Mouse (Mus musculus): ENCODE measurements around the gene Cdc42.

DNA sequence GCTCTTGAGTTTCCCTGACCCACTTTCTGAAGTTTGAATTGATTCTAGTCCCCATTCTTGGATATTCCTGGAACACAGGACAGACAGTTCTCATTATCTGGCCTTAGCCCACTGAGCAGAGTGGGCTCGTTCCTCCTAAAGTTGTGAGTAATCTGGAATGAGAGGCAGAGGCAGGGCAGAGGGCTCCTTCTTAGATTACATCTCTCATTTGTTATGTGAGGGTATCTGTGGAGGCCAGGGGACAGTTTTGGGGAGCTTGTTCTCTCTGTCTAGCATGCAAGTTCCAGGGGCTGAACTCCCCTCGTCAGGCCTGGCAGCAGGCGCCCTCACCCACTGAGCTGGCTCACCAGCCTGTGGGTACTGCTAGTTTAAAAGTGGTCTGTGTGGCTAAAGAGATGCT is 21.6 kb upstream of the Cdc42 start:
- no peak for TF ChIP-seq TCF3 (IDR thresholded peaks at IDR 0.05; ENCODE audit: insufficient read length, low read depth)
- no peak for TF ChIP-seq POLR2A (IDR thresholded peaks at IDR 0.05; ENCODE audit: insufficient read length, low read depth)
